Mouse (Mus musculus): ENCODE measurements around the gene Tmem203.
A peak's percentile ranks its signal among the peaks of the same experiment; 100 is the strongest.
"Not testable (repeated sequence)": the region's sequence is repeated elsewhere in the genome, so short reads cannot be mapped to it uniquely, and the experiment has no call there.

Gene Tmem203

GRCm38 (mm10) chr2:25234050-25234449 lies 21.2 kb upstream of the Tmem203 start, which contains the start of gene Slc34a3:
TSS of gene Slc34a3 (minus strand) at chr2:25234364.
- DNase-seq (ENCODE audit: low spot score), result no peak

- no peak for DNase-seq (ENCODE audit: low spot score)
Observed at GRCm38 (mm10) chr2:25234551-25235220, 20.6 kb upstream of the Tmem203 start.

GRCm38 (mm10) chr2:25236614-25237013 lies 18.6 kb upstream of the Tmem203 start, which contains the start of gene Rnf224:
TSS of gene Rnf224 (minus strand) at chr2:25236787.
- no peak for DNase-seq (ENCODE audit: low spot score)

GRCm38 (mm10) chr2:25237522-25237921 lies 17.7 kb upstream of the Tmem203 start:
- DNase-seq (ENCODE audit: low spot score), result no peak

GRCm38 (mm10) chr2:25238106-25238505 lies 17.1 kb upstream of the Tmem203 start:
- DNase-seq (ENCODE audit: low spot score), result no peak

GRCm38 (mm10) chr2:25239766-25240165 lies 15.5 kb upstream of the Tmem203 start:
- DNase-seq (ENCODE audit: low spot score), result no peak

- DNase-seq (ENCODE audit: low spot score), result no peak
Observed at GRCm38 (mm10) chr2:25240310-25240709, 14.9 kb upstream of the Tmem203 start.

GRCm38 (mm10) chr2:25240723-25241437 lies 14.4 kb upstream of the Tmem203 start:
- no peak for DNase-seq (ENCODE audit: low spot score)

GRCm38 (mm10) chr2:25241438-25241775 lies 13.8 kb upstream of the Tmem203 start:
- DNase-seq (ENCODE audit: low spot score), result no peak

GRCm38 (mm10) chr2:25242101-25242506 lies 13.1 kb upstream of the Tmem203 start, which contains the start of the genes Rnf208 and Cysrt1:
TSS of gene Rnf208 (plus strand) at chr2:25242255.
TSS of gene Cysrt1 (minus strand) at chr2:25242452.
- DNase-seq (ENCODE audit: low spot score), result no peak

- no peak for DNase-seq (ENCODE audit: low spot score)
Observed at GRCm38 (mm10) chr2:25243342-25243741, 11.9 kb upstream of the Tmem203 start.

GRCm38 (mm10) chr2:25244144-25244543 lies 11.1 kb upstream of the Tmem203 start:
- no peak for DNase-seq (ENCODE audit: low spot score)

- no peak for DNase-seq (ENCODE audit: low spot score)
Observed at GRCm38 (mm10) chr2:25246183-25247072, 8.8 kb upstream of the Tmem203 start, which contains the start of gene AL732309.1. TSS of gene AL732309.1 (minus strand) at chr2:25246863.

- DNase-seq (ENCODE audit: low spot score), result no peak
Observed at GRCm38 (mm10) chr2:25252331-25252730, 2.9 kb upstream of the Tmem203 start.

- DNase-seq (ENCODE audit: low spot score), result not testable (repeated sequence)
Observed at GRCm38 (mm10) chr2:25256443-25257109, 1.3 kb downstream of the Tmem203 start.

GRCm38 (mm10) chr2:25257250-25257649 lies 2.0 kb downstream of the Tmem203 start:
- DNase-seq (ENCODE audit: low spot score), result not testable (repeated sequence)

GRCm38 (mm10) chr2:25258887-25259286 lies 3.6 kb downstream of the Tmem203 start:
- no peak for DNase-seq (ENCODE audit: low spot score)

GRCm38 (mm10) chr2:25261870-25262269 lies 6.6 kb downstream of the Tmem203 start:
- DNase-seq (ENCODE audit: low spot score), result no peak

- peak; percentile 82 for DNase-seq (ENCODE audit: low spot score)
Observed at GRCm38 (mm10) chr2:25262291-25262767, 7.1 kb downstream of the Tmem203 start, which contains the start of gene Tprn. TSS of gene Tprn (plus strand) at chr2:25262618.

- DNase-seq (ENCODE audit: low spot score), result no peak
Observed at GRCm38 (mm10) chr2:25262795-25263622, 7.8 kb downstream of the Tmem203 start.
